Mouse (Mus musculus) 3134 (cell line): Measurements from ENCODE around the gene Atg9b.

ENCODE experiments used
- DNase-seq: peaks from one replicate; pipeline ENCODE4 v3.0.0-alpha.2; 2011; ENCODE audit warnings: low spot score; ENCODE audit not compliant: insufficient read length; ENCODE audit errors: extremely low read depth

Gene Atg9b

GRCm38 (mm10) chr5:24351701-24352171, 40.2 kb downstream of the Atg9b start:
- no peak for DNase-seq

- no peak for DNase-seq
Observed at GRCm38 (mm10) chr5:24351278-24351677, 40.7 kb downstream of the Atg9b start, which contains the start of gene Kcnh2. Gene Kcnh2 (minus strand): TSS chr5:24351604.

- DNase-seq = no peak
Observed at GRCm38 (mm10) chr5:24350531-24351250, 41.3 kb downstream of the Atg9b start.

GRCm38 (mm10) chr5:24350073-24350472, 41.9 kb downstream of the Atg9b start:
- no peak for DNase-seq

GRCm38 (mm10) chr5:24348546-24348945, 43.4 kb downstream of the Atg9b start:
- no peak for DNase-seq

- no peak for DNase-seq
Observed at GRCm38 (mm10) chr5:24348128-24348527, 43.8 kb downstream of the Atg9b start.

- DNase-seq = no peak
Observed at GRCm38 (mm10) chr5:24347186-24347875, 44.6 kb downstream of the Atg9b start.

GRCm38 (mm10) chr5:24346313-24346712, 45.6 kb downstream of the Atg9b start:
- DNase-seq = no peak

- DNase-seq = no peak
Observed at GRCm38 (mm10) chr5:24344477-24345051, 47.4 kb downstream of the Atg9b start.

- no peak for DNase-seq
Observed at GRCm38 (mm10) chr5:24343977-24344436, 47.9 kb downstream of the Atg9b start.

- DNase-seq = no peak
Observed at GRCm38 (mm10) chr5:24343379-24343778, 48.6 kb downstream of the Atg9b start.

- no peak for DNase-seq
Observed at GRCm38 (mm10) chr5:24342966-24343365, 49.0 kb downstream of the Atg9b start.

- no peak for DNase-seq
Observed at GRCm38 (mm10) chr5:24342205-24342963, 49.6 kb downstream of the Atg9b start.

GRCm38 (mm10) chr5:24337821-24338220, 54.1 kb downstream of the Atg9b start:
- no peak for DNase-seq

- DNase-seq = no peak
Observed at GRCm38 (mm10) chr5:24337366-24337765, 54.6 kb downstream of the Atg9b start.

GRCm38 (mm10) chr5:24335888-24336511, 55.9 kb downstream of the Atg9b start:
- DNase-seq = peak; percentile 57

GRCm38 (mm10) chr5:24334749-24335148, 57.2 kb downstream of the Atg9b start:
- DNase-seq = peak; percentile 54
